Mouse (Mus musculus): ENCODE measurements around the gene Tut4.

The Tut4 gene

GRCm38 (mm10) chr4:108503023-108503422 is 43.8 kb downstream of the Tut4 start:
- DNase-seq (ENCODE audit: low spot score in 2 of 2), result no peak

GRCm38 (mm10) chr4:108539701-108540100 is 80.5 kb downstream of the Tut4 start:
- DNase-seq (ENCODE audit: low spot score in 2 of 2), result no peak

GRCm38 (mm10) chr4:108565026-108565425 is 105.8 kb downstream of the Tut4 start:
- no peak for DNase-seq (ENCODE audit: low spot score in 2 of 2)

- DNase-seq (ENCODE audit: low spot score in 2 of 2), result no peak
These were observed 113.4 kb downstream of the Tut4 start for GRCm38 (mm10) chr4:108572644-108573043.

GRCm38 (mm10) chr4:108578840-108579742 is 119.9 kb downstream of the Tut4 start, which contains the start of the genes Prpf38a and Orc1:
TSS of gene Prpf38a (minus strand) at chr4:108579336.
TSS of gene Orc1 (plus strand) at chr4:108579423.
- peak; percentile 98 to 99 for DNase-seq (ENCODE audit: low spot score in 2 of 2)

- DNase-seq (ENCODE audit: low spot score in 2 of 2), result no peak
These were observed 120.7 kb downstream of the Tut4 start for GRCm38 (mm10) chr4:108579743-108580411.

DNA sequence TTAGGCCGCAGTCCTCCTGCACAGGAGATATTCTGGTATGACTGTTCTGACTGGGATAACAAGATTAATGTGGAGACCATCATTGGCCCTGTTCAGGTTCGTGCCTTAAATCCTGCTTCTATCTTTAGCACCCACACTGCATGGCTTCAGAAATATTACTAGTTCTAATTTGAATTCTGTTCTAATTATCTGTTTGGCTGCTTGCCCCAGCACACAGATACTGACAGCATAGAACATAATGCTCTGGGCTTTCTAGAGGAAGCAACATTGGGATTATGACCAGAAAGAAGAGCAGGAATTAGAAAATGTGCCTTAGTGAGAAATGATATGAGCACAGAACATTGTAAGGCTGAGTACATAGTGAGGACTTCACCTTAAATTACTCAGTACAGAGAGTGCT is 134.2 kb downstream of the Tut4 start:
- DNase-seq (ENCODE audit: low spot score in 2 of 2), result no peak

DNA sequence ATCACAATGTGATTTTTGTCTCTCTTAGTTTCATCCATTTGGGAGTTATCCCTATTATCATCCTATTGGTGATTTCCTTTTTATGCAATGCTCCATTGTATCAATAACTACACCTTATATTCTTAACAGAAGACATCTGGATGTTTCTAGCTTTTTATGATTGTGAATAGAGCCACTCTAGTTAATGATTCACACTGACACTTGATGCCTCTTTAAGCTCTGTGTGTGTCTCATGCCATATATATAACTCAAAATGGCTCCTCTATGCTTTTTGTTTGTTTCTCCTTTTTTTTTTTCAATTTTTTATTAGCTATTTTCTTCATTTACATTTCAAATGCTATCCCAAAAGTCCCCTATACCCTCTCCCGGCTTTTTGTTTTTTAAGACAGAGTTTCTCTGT is 136.6 kb downstream of the Tut4 start:
- DNase-seq (ENCODE audit: low spot score in 2 of 2), result no peak

DNA sequence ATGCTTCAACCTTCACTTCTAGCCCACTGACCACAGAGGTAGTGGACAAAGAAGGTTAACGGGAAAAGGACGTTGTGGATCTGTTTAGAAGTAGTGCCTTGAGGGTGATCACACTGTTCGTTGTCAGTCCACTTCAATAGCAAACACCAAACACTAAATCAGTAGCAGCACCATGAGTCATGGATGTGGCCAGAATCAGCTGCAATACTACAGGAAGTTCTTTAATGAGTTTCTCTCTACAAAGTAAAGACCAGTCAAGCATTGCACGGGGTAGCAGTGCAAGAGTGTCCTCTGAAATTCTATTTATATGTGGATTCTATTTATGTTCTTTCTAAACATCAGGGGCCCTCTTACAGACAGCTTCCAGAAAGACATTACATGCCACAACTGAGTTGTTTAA is 139.1 kb downstream of the Tut4 start:
- DNase-seq (ENCODE audit: low spot score in 2 of 2), result no peak

GRCm38 (mm10) chr4:108601870-108602269 is 142.6 kb downstream of the Tut4 start:
- DNase-seq (ENCODE audit: low spot score in 2 of 2), result no peak

GRCm38 (mm10) chr4:108608651-108609050 is 149.4 kb downstream of the Tut4 start:
- no peak for DNase-seq (ENCODE audit: low spot score in 2 of 2)

Measured in right cerebral cortex, postnatal 10 days (tissue).